Mouse (Mus musculus): ENCODE results near the gene Ubald2. TPM values are rescaled to one million over a fixed set of nuclear protein-coding genes. Genes with fewer than 3 reads are reported as not detected.

The Ubald2 gene
- total RNA-seq, 1 experiment, result 106 TPM

- in situ Hi-C loops (cut with MboI; ENCODE audit: low sequenced_read_pairs in 2 of 2, unreplicated experiment in 2 of 2), result no loop called here
- Histone ChIP-seq H3K27ac (ENCODE audit: insufficient read depth, low read depth, low read length, poor library complexity, severe bottlenecking) (no peak overlapping the region), H3K4me3 (ENCODE audit: insufficient read depth in 1 of 2, low read depth in 1 of 2, low read length in 2 of 2, poor library complexity in 1 of 2, severe bottlenecking in 1 of 2) (peak overlapping the region; percentile 75 to 89), H3K4me1 (ENCODE audit: control insufficient read depth in 2 of 2, insufficient read depth in 2 of 2, low read length in 2 of 2, poor library complexity in 1 of 2) (peaks cover 4 to 6% of the 10 kb centered on the region in 2 experiments; a peak in 2 of 4 replicates), H3K9ac (ENCODE audit: insufficient read depth, low read depth, low read length, poor library complexity, severe bottlenecking) (peak overlapping the region; percentile 85), H3K36me3 (ENCODE audit: control insufficient read depth, insufficient read depth, low read length, poor library complexity, severe bottlenecking) (no peaks in the 10 kb centered on the region), H3K9me3 (ENCODE audit: control insufficient read depth, insufficient read depth, low read depth, low read length) (no peaks in the 10 kb centered on the region)
- TF ChIP-seq ZNF384 (IDR thresholded peaks at IDR 0.05; ENCODE audit: low read depth, low read length), result no peak
- TF ChIP-seq ZC3H11A (IDR thresholded peaks at IDR 0.05; ENCODE audit: borderline replicate concordance, low read depth, low read length), result no peak
- no peak for TF ChIP-seq HCFC1 (IDR thresholded peaks at IDR 0.05; ENCODE audit: borderline replicate concordance, insufficient read depth, low read length)
- no peak for TF ChIP-seq CHD2 (IDR thresholded peaks at IDR 0.05; ENCODE audit: low read depth, low read length)
- no peak for TF ChIP-seq MAFK (IDR thresholded peaks at IDR 0.05; ENCODE audit: insufficient read depth, low read depth, low read length)
- no peak for DNase-seq (ENCODE audit: low read depth, low spot score)
Measured at GRCm38 (mm10) chr11:116412028-116412827, 21.7 kb upstream of the Ubald2 start.

- H3K9me3 ChIP-seq (ENCODE audit: control insufficient read depth, insufficient read depth, low read depth, low read length), result no peaks in the 10 kb centered on the region
- no peak for DNase-seq (ENCODE audit: low read depth, low spot score)
- TF ChIP-seq HCFC1 (IDR thresholded peaks at IDR 0.05; ENCODE audit: borderline replicate concordance, insufficient read depth, low read length) (no peak), CHD2 (IDR thresholded peaks at IDR 0.05; ENCODE audit: low read depth, low read length) (no peak), ZC3H11A (IDR thresholded peaks at IDR 0.05; ENCODE audit: borderline replicate concordance, low read depth, low read length) (no peak), MAFK (IDR thresholded peaks at IDR 0.05; ENCODE audit: insufficient read depth, low read depth, low read length) (no peak), ZNF384 (IDR thresholded peaks at IDR 0.05; ENCODE audit: low read depth, low read length) (no peak)
- in situ Hi-C loops (cut with MboI; ENCODE audit: low sequenced_read_pairs in 2 of 2, unreplicated experiment in 2 of 2), result no loop called here
- H3K36me3 ChIP-seq (ENCODE audit: control insufficient read depth, insufficient read depth, low read length, poor library complexity, severe bottlenecking), result no peaks in the 10 kb centered on the region
- H3K4me3 ChIP-seq (ENCODE audit: insufficient read depth in 1 of 2, low read depth in 1 of 2, low read length in 2 of 2, poor library complexity in 1 of 2, severe bottlenecking in 1 of 2), result peak within 1 kb of the TSS; percentile 89 to 95
- peak within 1 kb of the TSS; percentile 24; the same call in 1 of the 2 replicates for H3K27ac ChIP-seq (ENCODE audit: insufficient read depth, low read depth, low read length, poor library complexity, severe bottlenecking)
- H3K9ac ChIP-seq (ENCODE audit: insufficient read depth, low read depth, low read length, poor library complexity, severe bottlenecking), result peak within 1 kb of the TSS; percentile 85
- H3K4me1 ChIP-seq (ENCODE audit: control insufficient read depth in 2 of 2, insufficient read depth in 2 of 2, low read length in 2 of 2, poor library complexity in 1 of 2), result peaks cover 4 to 8% of the 10 kb centered on the region in 2 experiments; a peak in 3 of 4 replicates
Measured at GRCm38 (mm10) chr11:116412904-116413630, 20.8 kb upstream of the Ubald2 start, which contains the start of gene Rnf157. Gene Rnf157, minus strand, starts transcription at chr11:116413032.

DNA sequence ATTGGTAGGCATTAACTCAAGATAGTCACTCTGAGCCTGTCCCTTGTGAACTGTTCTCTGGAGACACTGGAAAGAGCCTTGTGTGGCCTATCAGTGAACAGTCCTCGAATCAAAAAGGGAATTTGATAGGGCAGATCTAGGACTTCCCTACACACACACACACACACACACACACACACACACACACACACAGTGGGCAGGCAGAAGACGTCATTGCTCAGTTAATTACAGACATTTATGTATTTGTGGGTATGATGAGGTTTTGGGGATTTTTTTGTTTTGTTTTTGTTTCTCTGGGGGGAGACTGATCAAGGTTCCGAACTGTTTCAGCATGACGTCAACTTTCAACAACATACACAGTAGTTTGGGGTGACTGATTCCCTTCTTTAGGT lies 20.3 kb upstream of the Ubald2 start:
- H3K36me3 ChIP-seq (ENCODE audit: control insufficient read depth, insufficient read depth, low read length, poor library complexity, severe bottlenecking), result no peaks in the 10 kb centered on the region
- in situ Hi-C loops (cut with MboI; ENCODE audit: low sequenced_read_pairs in 2 of 2, unreplicated experiment in 2 of 2), result no loop called here
- TF ChIP-seq ZNF384 (IDR thresholded peaks at IDR 0.05; ENCODE audit: low read depth, low read length), result no peak
- no peak for TF ChIP-seq ZC3H11A (IDR thresholded peaks at IDR 0.05; ENCODE audit: borderline replicate concordance, low read depth, low read length)
- no peak for TF ChIP-seq MAFK (IDR thresholded peaks at IDR 0.05; ENCODE audit: insufficient read depth, low read depth, low read length)
- no peak for TF ChIP-seq CHD2 (IDR thresholded peaks at IDR 0.05; ENCODE audit: low read depth, low read length)
- no peak for TF ChIP-seq HCFC1 (IDR thresholded peaks at IDR 0.05; ENCODE audit: borderline replicate concordance, insufficient read depth, low read length)
- H3K9me3 ChIP-seq (ENCODE audit: control insufficient read depth, insufficient read depth, low read depth, low read length), result no peaks in the 10 kb centered on the region
- peaks cover 8 to 10% of the 10 kb centered on the region in 2 experiments; a peak in 3 of 4 replicates for H3K4me1 ChIP-seq (ENCODE audit: control insufficient read depth in 2 of 2, insufficient read depth in 2 of 2, low read length in 2 of 2, poor library complexity in 1 of 2)
- no peak for DNase-seq (ENCODE audit: low read depth, low spot score)
- H3K27ac ChIP-seq (ENCODE audit: insufficient read depth, low read depth, low read length, poor library complexity, severe bottlenecking), result no peak overlapping the region
- peak overlapping the region in 1 of 2 experiments; percentile 95; a peak in 3 of 4 replicates for H3K4me3 ChIP-seq (ENCODE audit: insufficient read depth in 1 of 2, low read depth in 1 of 2, low read length in 2 of 2, poor library complexity in 1 of 2, severe bottlenecking in 1 of 2)
- H3K9ac ChIP-seq (ENCODE audit: insufficient read depth, low read depth, low read length, poor library complexity, severe bottlenecking), result peak overlapping the region; percentile 82; the same call in 1 of the 2 replicates

- Histone ChIP-seq H3K27ac (ENCODE audit: insufficient read depth, low read depth, low read length, poor library complexity, severe bottlenecking) (no peak overlapping the region), H3K9ac (ENCODE audit: insufficient read depth, low read depth, low read length, poor library complexity, severe bottlenecking) (no peak overlapping the region), H3K36me3 (ENCODE audit: control insufficient read depth, insufficient read depth, low read length, poor library complexity, severe bottlenecking) (no peaks in the 10 kb centered on the region), H3K4me3 (ENCODE audit: insufficient read depth in 1 of 2, low read depth in 1 of 2, low read length in 2 of 2, poor library complexity in 1 of 2, severe bottlenecking in 1 of 2) (no peak overlapping the region), H3K4me1 (ENCODE audit: control insufficient read depth in 2 of 2, insufficient read depth in 2 of 2, low read length in 2 of 2, poor library complexity in 1 of 2) (peaks cover 8 to 18% of the 10 kb centered on the region in 2 experiments; a peak in 3 of 4 replicates), H3K9me3 (ENCODE audit: control insufficient read depth, insufficient read depth, low read depth, low read length) (no peaks in the 10 kb centered on the region)
- no peak for TF ChIP-seq CHD2 (IDR thresholded peaks at IDR 0.05; ENCODE audit: low read depth, low read length)
- TF ChIP-seq HCFC1 (IDR thresholded peaks at IDR 0.05; ENCODE audit: borderline replicate concordance, insufficient read depth, low read length), result no peak
- no peak for TF ChIP-seq ZNF384 (IDR thresholded peaks at IDR 0.05; ENCODE audit: low read depth, low read length)
- no peak for TF ChIP-seq MAFK (IDR thresholded peaks at IDR 0.05; ENCODE audit: insufficient read depth, low read depth, low read length)
- TF ChIP-seq ZC3H11A (IDR thresholded peaks at IDR 0.05; ENCODE audit: borderline replicate concordance, low read depth, low read length), result no peak
- in situ Hi-C loops (cut with MboI; ENCODE audit: low sequenced_read_pairs in 2 of 2, unreplicated experiment in 2 of 2), result no loop called here
- DNase-seq (ENCODE audit: low read depth, low spot score), result no peak
Measured at GRCm38 (mm10) chr11:116416196-116416943, 17.5 kb upstream of the Ubald2 start.
